Mouse (Mus musculus): Measurements from ENCODE around the gene Klhdc10.

DNA sequence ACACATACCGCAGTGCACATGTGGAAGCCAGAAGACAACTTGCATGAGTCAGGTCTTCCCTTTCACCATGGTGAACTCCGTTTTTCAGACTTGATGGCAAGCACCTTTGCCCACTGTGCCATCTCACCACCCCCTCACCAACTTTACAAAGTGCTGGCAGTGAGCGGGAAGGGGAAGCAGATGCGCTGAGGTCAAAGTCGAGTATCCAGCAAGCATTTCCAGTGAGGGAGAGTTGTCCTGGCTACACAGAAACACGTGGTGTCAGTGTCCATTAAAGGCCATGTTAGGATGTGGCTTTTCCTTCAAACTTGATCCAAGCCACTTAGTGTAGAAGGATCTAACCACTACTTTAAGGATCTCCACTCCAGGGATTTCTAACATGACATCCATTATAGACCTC, 76.1 kb downstream of the Klhdc10 start:
- TF ChIP-seq BHLHE40 (IDR thresholded peaks at IDR 0.05; ENCODE audit: borderline replicate concordance, low read depth, low read length) (no peak), CTCF (IDR thresholded peaks at IDR 0.05 in 2 of 3, conservative IDR thresholded peaks at IDR 0.05 in 1 of 3; ENCODE audit: control insufficient read depth in 1 of 3, insufficient read depth in 1 of 3, low read depth in 2 of 3, low read length in 3 of 3, poor library complexity in 1 of 3, severe bottlenecking in 1 of 3) (no peak), CHD2 (IDR thresholded peaks at IDR 0.05; ENCODE audit: low read length) (no peak), MAZ (IDR thresholded peaks at IDR 0.05; ENCODE audit: low read depth, low read length) (no peak), MXI1 (IDR thresholded peaks at IDR 0.05; ENCODE audit: low read depth, low read length) (no peak), SMC3 (IDR thresholded peaks at IDR 0.05; ENCODE audit: low read depth, low read length) (no peak), NRF1 (IDR thresholded peaks at IDR 0.05; ENCODE audit: insufficient read depth, low read depth, low read length, poor library complexity, severe bottlenecking) (no peak)
